Comparison of ENCODE assay signal across 22 mouse cellular contexts in genomic region chr19:56761727-56762126, GRCm38 (mm10). TPM values are rescaled to one million over a fixed set of nuclear protein-coding genes. Genes with fewer than 3 reads are reported as not detected.
DNase-seq lines count a peak whose midpoint lies in the region; ATAC-seq and TF ChIP-seq lines count a peak whose summit lies in the region.
"Had no signal": no experiment of that assay in that cellular context is flagged by ENCODE, and none has a peak within 500 bp of the region (broad histone marks: within the 10 kb centered on the region; RNA-seq: fewer than 3 reads in every experiment).

No protein-coding gene starts in this region.

- TF ChIP-seq EP300 in heart, adult 2 months (IDR thresholded peaks at IDR 0.05; ENCODE audit: insufficient read depth, low read depth, low read length), result no peak

- H3K27ac ChIP-seq in heart, adult 2 months, result peak overlapping the region; percentile 54
- H3K27ac ChIP-seq: embryonic facial prominence, embryonic 13.5 days; forebrain, embryonic 13.5 days; gastrocnemius, adult 2 months; heart, embryonic 10.5 days; hindbrain, embryonic 10.5 days; hindbrain, embryonic 14.5 days; intestine, embryonic 15.5 days had no signal

- no peaks in the 10 kb centered on the region for H3K36me3 ChIP-seq in heart, adult 2 months (ENCODE audit: control insufficient read depth, insufficient read depth, low read length)
- H3K36me3 ChIP-seq: embryonic facial prominence, embryonic 13.5 days; heart, embryonic 10.5 days; hindbrain, embryonic 10.5 days; intestine, embryonic 15.5 days had no signal

- TF ChIP-seq CTCF in heart, adult 2 months (IDR thresholded peaks at IDR 0.05), result no peak

- no peaks in the 10 kb centered on the region for H3K79me2 ChIP-seq in heart, adult 2 months (replicated peaks; ENCODE audit: control insufficient read depth, insufficient read depth, low read length)

- no peak overlapping the region for H3K9ac ChIP-seq in heart, adult 2 months (ENCODE audit: low read depth, low read length)
- H3K9ac ChIP-seq: embryonic facial prominence, embryonic 13.5 days; forebrain, embryonic 13.5 days; hindbrain, embryonic 14.5 days; intestine, embryonic 15.5 days had no signal

- peak; percentile 52; the same call in 1 of the 2 replicates for ATAC-seq in monocyte, adult 5-6 weeks (replicated peaks; ENCODE audit: insufficient number of reproducible peaks, low FRiP score, low TSS enrichment, poor library complexity, severe bottlenecking)
- ATAC-seq: forebrain, embryonic 13.5 days; intestine, embryonic 15.5 days had no signal

- peaks cover 19% of the 10 kb centered on the region for H3K4me1 ChIP-seq in heart, adult 2 months (ENCODE audit: control insufficient read depth, insufficient read depth, low read length)
- H3K4me1 ChIP-seq: embryonic facial prominence, embryonic 13.5 days; forebrain, embryonic 13.5 days; hindbrain, embryonic 10.5 days; intestine, embryonic 15.5 days had no signal

- DNase-seq in heart, adult 2 months, result no peak
- no peak for DNase-seq in heart, adult 8-10 months (ENCODE audit: low spot score)
- DNase-seq in lung, postnatal 36 days, result peak; percentile 60
- DNase-seq in lung, postnatal 10 days, result no peak
- no peak for DNase-seq in thymus, postnatal 10 days (ENCODE audit: low spot score in 2 of 2)
- no peak for DNase-seq in spleen, postnatal 14 days (ENCODE audit: low spot score in 2 of 2)
- DNase-seq: adrenal gland, postnatal 14 days; cerebellum, adult 11-12 months; cerebellum, adult 9-10 months; cerebellum, postnatal 25 days; gastrocnemius, adult 2 months; gastrocnemius, postnatal 25 days; kidney, adult 18-20 months had no signal

- intact Hi-C loops in heart, adult 2 months (cut with DNase I), result no loop called here

- no peak overlapping the region for H3K4me3 ChIP-seq in heart, adult 2 months
- H3K4me3 ChIP-seq: embryonic facial prominence, embryonic 13.5 days; forebrain, embryonic 13.5 days; gastrocnemius, adult 2 months; heart, embryonic 10.5 days; hindbrain, embryonic 10.5 days; intestine, embryonic 15.5 days had no signal

- TF ChIP-seq POLR2A in heart, adult 2 months (IDR thresholded peaks at IDR 0.05; ENCODE audit: insufficient read depth, low read depth, low read length), result no peak

- 77% methylated on average over 2 of the region's 2 CpGs for WGBS in heart, adult 2 months

- no peaks in the 10 kb centered on the region for H3K27me3 ChIP-seq in heart, adult 2 months (ENCODE audit: control insufficient read depth, insufficient read depth, low read length)
- H3K27me3 ChIP-seq: CH12.LX; embryonic facial prominence, embryonic 13.5 days; forebrain, embryonic 13.5 days; intestine, embryonic 15.5 days had no signal

RNA-seq across cellular contexts. Expression of gene Adrb1, which starts 39.7 kb away (rescaled TPM):
- total RNA-seq in heart, adult 2 months (2021), result 10 to 100 TPM; 18.0 to 28.4 TPM
- 18.3 and 20.5 TPM in 2 replicates for polyA plus RNA-seq in heart, adult 2 months (2012; rRNA removed)
- 10 to 100 TPM; 19.4 to 26.8 (median 22.2) TPM for total RNA-seq in heart, adult 8-10 months (2022)
- total RNA-seq in monocyte, adult 5-6 weeks (2017), result 12.4 to 20.2 TPM (median 15.5 TPM) in 3 replicates
- total RNA-seq: CH12.LX; granulocyte monocyte progenitor cell, adult 5-6 weeks had no signal
